Mouse (Mus musculus) midbrain, embryonic 11.5 days (tissue): ENCODE results near the gene Dazap1. TPM values are rescaled to one million over a fixed set of nuclear protein-coding genes. Genes with fewer than 3 reads are reported as not detected.

Experiments used
- ATAC-seq: fragments of 200-750 bp; cut with Nextera tagmentation; 2 replicates; pipeline ENCODE4 v1.8.0; 2017; ENCODE audit warnings: moderate TSS enrichment, moderate library complexity; ENCODE audit not compliant: low FRiP score
- DNase-seq: peaks from one replicate; pipeline ENCODE4 v3.0.0; 2015; ENCODE audit warnings: low spot score; ENCODE audit errors: missing footprints
- H3K27ac ChIP-seq: fragments of 300-500 bp; sonication (generic); 2 replicates; pipeline ENCODE4 v1.5.1; 2014; ENCODE audit warnings: low read depth, low read length
- H3K27me3 ChIP-seq: fragments of 300-500 bp; sonication (generic); 2 replicates; pipeline ENCODE4 v1.6.1; 2014; ENCODE audit warnings: mild to moderate bottlenecking, low read length, moderate library complexity, mixed read lengths; ENCODE audit not compliant: control insufficient read depth, insufficient read depth
- H3K36me3 ChIP-seq: fragments of 300-500 bp; sonication (generic); 2 replicates; pipeline ENCODE4 v1.6.1; 2014; ENCODE audit warnings: mild to moderate bottlenecking, low read length, moderate library complexity, mixed read lengths; ENCODE audit not compliant: control insufficient read depth, insufficient read depth
- H3K4me1 ChIP-seq: fragments of 300-500 bp; sonication (generic); 2 replicates; pipeline ENCODE4 v1.6.1; 2014; ENCODE audit warnings: low read length; ENCODE audit not compliant: control insufficient read depth, insufficient read depth
- H3K4me2 ChIP-seq: fragments of 300-500 bp; sonication (generic); 2 replicates; pipeline ENCODE4 v1.6.1; 2014; ENCODE audit warnings: mild to moderate bottlenecking, moderate library complexity
- H3K4me3 ChIP-seq: fragments of 300-500 bp; sonication (generic); 2 replicates; pipeline ENCODE4 v1.5.1; 2014; ENCODE audit warnings: low read depth, low read length
- H3K9ac ChIP-seq: fragments of 300-500 bp; sonication (generic); 2 replicates; pipeline ENCODE4 v1.6.1; 2014; ENCODE audit warnings: low read length
- H3K9me3 ChIP-seq: fragments of 300-500 bp; sonication (generic); 2 replicates; pipeline ENCODE4 v1.6.1; 2016; ENCODE audit warnings: low read length; ENCODE audit not compliant: control insufficient read depth
- WGBS: fragments of 180-500 bp; shearing (Covaris S2); extraction: QIAGEN DNeasy Blood & Tissue Kit; methylation state at CpG from one replicate; pipeline ENCODE4 v1.1.7; 2014; 5-methylcytosine and 5-hydroxymethylcytosine counted together
- microRNA-seq: library from miRNA; unstranded; fragments of <30 nt; microRNA quantifications from one replicate; pipeline ENCODE4, GENCODE M21; 2017
- polyA plus RNA-seq: library from polyadenylated mRNA; unstranded; fragments of >200 nt; fragmentation: Nextera tagmentation; extraction: Ambion mirVana; gene quantifications from 2 replicates; pipeline ENCODE4 v1.2.1, GENCODE M21; 2014

Gene Dazap1
- polyA plus RNA-seq, 1 experiment from 2014 or later = 42.6 TPM

DNA sequence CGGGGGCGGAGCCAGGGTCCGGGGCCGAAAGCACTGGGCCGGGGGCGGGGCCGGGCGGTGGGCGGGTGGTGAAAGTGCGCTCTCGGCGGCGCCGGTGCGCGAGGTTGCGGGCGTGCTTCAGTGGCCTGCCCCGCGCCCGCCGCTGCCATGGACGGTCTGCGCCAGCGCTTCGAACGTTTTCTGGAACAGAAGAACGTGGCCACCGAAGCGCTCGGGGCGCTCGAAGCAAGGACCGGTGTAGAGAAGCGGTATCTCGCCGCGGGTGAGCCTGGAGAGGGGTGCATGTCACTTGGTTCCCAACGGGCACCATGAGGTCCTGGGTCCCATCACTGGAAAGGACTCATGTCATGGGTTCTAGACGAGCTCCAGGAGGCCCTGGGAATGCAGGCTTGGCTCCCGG lies 68.8 kb downstream of the Dazap1 start:
- 1% methylated on average over 41 of the region's 41 CpGs for WGBS
- Histone ChIP-seq H3K27ac (no peak overlapping the region), H3K4me3 (peak overlapping the region; percentile 41), H3K4me2 (peak overlapping the region; percentile 63), H3K36me3 (no peaks in the 10 kb centered on the region), H3K27me3 (peaks cover 6% of the 10 kb centered on the region; the same call in 1 of the 2 replicates), H3K4me1 (peaks cover 8% of the 10 kb centered on the region), H3K9me3 (no peaks in the 10 kb centered on the region), H3K9ac (peak overlapping the region; percentile 35; the same call in 1 of the 2 replicates)
- no peak for DNase-seq
- no peak for ATAC-seq

DNA sequence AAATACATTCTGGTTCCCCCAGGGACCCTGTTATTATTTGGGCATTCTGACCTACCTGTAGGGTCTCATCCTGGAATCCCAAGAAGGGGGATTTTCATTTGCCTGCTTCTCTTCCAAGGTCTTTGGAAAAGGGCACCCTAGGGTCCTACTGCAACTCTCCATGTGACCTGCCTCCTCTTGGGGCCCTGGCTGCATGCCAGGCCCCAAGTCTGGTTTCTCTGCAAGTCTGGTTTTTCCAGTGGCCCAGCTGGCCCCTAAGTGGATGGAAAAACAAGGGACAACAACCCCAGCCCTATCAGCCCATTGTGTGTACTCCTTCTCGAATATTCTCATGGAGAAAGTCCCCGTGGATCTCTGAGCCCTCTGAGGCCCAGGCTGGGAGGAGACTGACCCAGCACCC lies 69.6 kb downstream of the Dazap1 start:
- no peaks in the 10 kb centered on the region for H3K36me3 ChIP-seq
- peaks cover 8% of the 10 kb centered on the region for H3K4me1 ChIP-seq
- H3K4me2 ChIP-seq = peak overlapping the region; percentile 63
- DNase-seq (no peak), ATAC-seq (no peak)
- H3K9ac ChIP-seq = peak overlapping the region; percentile 12; the same call in 1 of the 2 replicates
- H3K4me3 ChIP-seq = 0 out of 2 replicates have a peak overlapping the region, but pooled peaks have one; percentile 41
- H3K9me3 ChIP-seq = no peaks in the 10 kb centered on the region
- WGBS = 69% methylated on average over 2 of the region's 2 CpGs
- H3K27me3 ChIP-seq = peaks cover 6% of the 10 kb centered on the region; the same call in 1 of the 2 replicates
- no peak overlapping the region for H3K27ac ChIP-seq

DNA sequence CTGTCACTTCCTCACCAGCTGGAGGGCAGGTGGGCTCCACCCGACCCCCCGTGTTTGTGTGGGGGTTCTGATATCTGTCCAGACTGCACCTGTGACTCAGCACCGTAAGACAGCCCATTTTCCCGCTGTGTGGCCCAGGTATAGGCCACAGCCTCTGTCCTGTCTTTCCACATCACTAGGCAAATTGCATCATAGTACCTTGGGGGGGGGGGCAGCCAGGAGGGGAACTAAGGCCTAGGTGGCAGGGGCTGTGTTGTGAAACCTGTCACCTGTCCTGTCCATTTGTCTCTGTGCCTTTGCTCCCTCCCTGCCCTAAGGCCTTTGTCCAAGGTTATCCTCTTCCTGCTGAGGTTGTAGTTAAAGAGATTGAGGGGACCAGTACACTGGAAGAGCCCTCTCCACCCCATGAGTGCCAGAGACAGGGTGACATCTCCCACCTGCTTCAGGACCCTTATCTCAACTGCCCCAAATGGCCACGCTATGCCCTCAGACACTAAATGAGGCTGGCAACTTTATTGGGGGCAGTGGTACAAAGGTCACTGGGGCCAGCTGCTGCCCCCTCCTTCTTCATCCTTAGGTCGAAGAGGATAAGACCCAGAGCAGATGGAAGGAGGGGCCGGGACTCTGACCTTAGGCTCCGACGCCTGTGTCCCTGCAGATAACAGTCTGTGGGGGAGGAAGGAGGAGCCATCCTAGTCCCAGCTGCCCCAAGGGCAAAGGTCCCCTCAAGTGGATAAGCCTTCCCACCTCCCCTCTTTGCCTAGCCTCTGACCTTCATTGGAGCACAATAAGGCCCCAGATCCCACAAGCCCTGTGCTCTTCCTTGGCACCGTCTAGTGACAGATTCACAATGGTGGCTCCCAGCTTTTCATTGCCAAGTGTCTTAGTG lies 70.6 kb downstream of the Dazap1 start:
- no peaks in the 10 kb centered on the region for H3K9me3 ChIP-seq
- no peak overlapping the region for H3K4me2 ChIP-seq
- WGBS = 58% methylated on average over 10 of the region's 10 CpGs
- H3K4me1 ChIP-seq = peaks cover 8% of the 10 kb centered on the region
- DNase-seq = no peak
- no peak overlapping the region for H3K4me3 ChIP-seq
- no peaks in the 10 kb centered on the region for H3K36me3 ChIP-seq
- no peak overlapping the region for H3K27ac ChIP-seq
- no peak overlapping the region for H3K9ac ChIP-seq
- ATAC-seq = no peak
- H3K27me3 ChIP-seq = peaks cover 6% of the 10 kb centered on the region; the same call in 1 of the 2 replicates

DNA sequence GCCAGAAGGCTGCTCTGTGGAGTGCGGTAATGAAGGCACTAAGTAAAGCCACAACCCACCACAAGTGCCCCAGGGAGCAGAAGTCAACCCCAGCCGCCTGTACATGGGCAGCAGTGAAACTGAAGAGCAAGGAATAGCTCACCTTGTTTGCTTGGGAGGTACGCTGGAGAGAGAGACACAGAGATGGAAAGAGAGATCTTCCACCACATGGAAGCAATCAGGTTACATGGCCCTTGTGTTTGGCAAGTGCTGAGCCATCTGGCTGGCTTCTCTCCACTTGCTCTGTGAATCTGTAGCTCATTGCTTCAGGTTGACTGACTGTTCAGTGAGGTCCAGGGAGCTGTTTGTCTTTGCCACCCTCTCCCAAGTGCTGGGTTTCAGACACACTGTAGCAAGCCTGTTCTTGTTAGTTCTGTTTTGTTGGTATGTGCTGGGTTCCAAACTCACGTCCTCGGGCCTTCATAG lies 71.3 kb downstream of the Dazap1 start:
- 84% methylated on average over 5 of the region's 5 CpGs for WGBS
- ATAC-seq = no peak
- H3K4me2 ChIP-seq = no peak overlapping the region
- H3K9ac ChIP-seq = no peak overlapping the region
- peaks cover 6% of the 10 kb centered on the region; the same call in 1 of the 2 replicates for H3K27me3 ChIP-seq
- no peak overlapping the region for H3K27ac ChIP-seq
- H3K36me3 ChIP-seq = no peaks in the 10 kb centered on the region
- no peak overlapping the region for H3K4me3 ChIP-seq
- peaks cover 8% of the 10 kb centered on the region for H3K4me1 ChIP-seq
- DNase-seq = no peak
- no peaks in the 10 kb centered on the region for H3K9me3 ChIP-seq

DNA sequence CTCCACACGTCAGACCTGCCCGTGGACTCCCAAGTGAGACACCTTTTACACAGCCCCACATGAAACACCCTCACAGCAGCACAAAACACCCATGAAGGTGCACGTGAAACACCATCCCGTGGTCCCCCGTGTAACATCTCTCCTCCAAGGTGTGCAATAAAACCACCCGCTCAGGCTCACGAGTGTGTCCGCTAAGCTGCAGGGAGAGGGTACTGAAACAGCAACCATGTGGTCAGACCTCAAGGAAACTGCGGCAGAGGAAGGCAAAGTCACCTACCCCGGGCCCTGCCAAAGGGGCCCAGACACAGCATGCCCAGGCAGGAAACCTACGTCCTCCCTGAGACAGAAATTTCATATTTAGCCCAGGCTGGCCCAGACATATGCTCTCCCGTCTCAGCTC lies 75.0 kb downstream of the Dazap1 start:
- Histone ChIP-seq H3K9me3 (no peaks in the 10 kb centered on the region), H3K27me3 (peaks cover 11% of the 10 kb centered on the region), H3K36me3 (no peaks in the 10 kb centered on the region), H3K4me3 (no peak overlapping the region), H3K4me1 (no peaks in the 10 kb centered on the region; the same call in 1 of the 2 replicates), H3K4me2 (no peak overlapping the region), H3K27ac (no peak overlapping the region), H3K9ac (no peak overlapping the region)
- no peak for DNase-seq
- WGBS = 90% methylated on average over 12 of the region's 12 CpGs
- ATAC-seq = no peak

Small RNA genes lying within 50 kb of the gene (microRNA-seq; reads per million reads assigned to microRNA genes)
- 1.5 reads per million for gene Mir6911

Other genes with a start within 250 kb of the Dazap1 start
- gene Arhgap45, start 244.8 kb upstream of the Dazap1 start, polyA plus RNA-seq = 3.6 and 3.8 TPM in 2 replicates
- 200 and 225 TPM in 2 replicates for gene Polr2e, start 221.7 kb upstream of the Dazap1 start, polyA plus RNA-seq
- gene Gpx4, start 214.3 kb upstream of the Dazap1 start, polyA plus RNA-seq = 581 and 594 TPM in 2 replicates
- 7.0 and 7.3 TPM in 2 replicates for gene Sbno2, start 155.9 kb upstream of the Dazap1 start, polyA plus RNA-seq
- gene Stk11, start 145.7 kb upstream of the Dazap1 start, polyA plus RNA-seq = 18.5 and 23.1 TPM in 2 replicates
- gene Atp5d, start 122.9 kb upstream of the Dazap1 start, polyA plus RNA-seq = 329 and 355 TPM in 2 replicates
- 11.1 and 11.8 TPM in 2 replicates for gene Cbarp, start 120.7 kb upstream of the Dazap1 start, polyA plus RNA-seq
- gene Midn, start 113.2 kb upstream of the Dazap1 start, polyA plus RNA-seq = 66.0 and 71.3 TPM in 2 replicates
- gene Cirbp, start 95.5 kb upstream of the Dazap1 start, polyA plus RNA-seq = 81.5 and 87.1 TPM in 2 replicates
- 8.0 and 8.7 TPM in 2 replicates for gene 1600002K03Rik, start 88.5 kb upstream of the Dazap1 start, polyA plus RNA-seq
- 78.1 and 91.7 TPM in 2 replicates for gene Efna2, start 82.0 kb upstream of the Dazap1 start, polyA plus RNA-seq
- gene Mum1, start 35.1 kb upstream of the Dazap1 start, polyA plus RNA-seq = 134 and 142 TPM in 2 replicates
- gene Ndufs7, start 12.4 kb upstream of the Dazap1 start, polyA plus RNA-seq = 209 and 229 TPM in 2 replicates
- 24.6 and 28.9 TPM in 2 replicates for gene Gamt, start 474 bp upstream of the Dazap1 start, polyA plus RNA-seq
- 752 and 845 TPM in 2 replicates for gene Rps15, start 31.0 kb downstream of the Dazap1 start, polyA plus RNA-seq
- 63.4 and 66.5 TPM in 2 replicates for gene Apc2, start 34.5 kb downstream of the Dazap1 start, polyA plus RNA-seq
- gene 2310011J03Rik, start 59.1 kb downstream of the Dazap1 start, polyA plus RNA-seq = 36.2 and 40.8 TPM in 2 replicates
- 1.5 and 1.8 TPM in 2 replicates for gene Pcsk4, start 68.0 kb downstream of the Dazap1 start, polyA plus RNA-seq
- gene Reep6, start 68.5 kb downstream of the Dazap1 start, polyA plus RNA-seq = 4.0 and 4.5 TPM in 2 replicates
- gene Adamtsl5, start 86.9 kb downstream of the Dazap1 start, polyA plus RNA-seq = 0.11 and 0.31 TPM in 2 replicates
- 0.05 and 0.22 TPM in 2 replicates for gene Plk5, start 95.0 kb downstream of the Dazap1 start, polyA plus RNA-seq
- gene Mex3d, start 126.2 kb downstream of the Dazap1 start, polyA plus RNA-seq = 11.8 and 12.4 TPM in 2 replicates
- 222 and 252 TPM in 2 replicates for gene Mbd3, start 138.1 kb downstream of the Dazap1 start, polyA plus RNA-seq
- gene Uqcr11, start 145.3 kb downstream of the Dazap1 start, polyA plus RNA-seq = 404 and 476 TPM in 2 replicates
- 135 and 154 TPM in 2 replicates for gene Tcf3, start 172.2 kb downstream of the Dazap1 start, polyA plus RNA-seq
- 2.7 and 2.8 TPM in 2 replicates for gene Onecut3, start 233.3 kb downstream of the Dazap1 start, polyA plus RNA-seq